Mouse (Mus musculus) liver, embryonic 11.5 days (tissue): ENCODE measurements around the gene Sgms2. TPM values are rescaled to one million over a fixed set of nuclear protein-coding genes. Genes with fewer than 3 reads are reported as not detected.

Source experiments
- ATAC-seq: fragments of 200-750 bp; cut with Nextera tagmentation; replicated peaks from 2 replicates; pipeline ENCODE4 v1.8.0; 2017; ENCODE audit warnings: moderate number of reproducible peaks, mild to moderate bottlenecking, moderate TSS enrichment, moderate library complexity; ENCODE audit not compliant: low FRiP score
- DNase-seq: peaks from one replicate; pipeline ENCODE4 v3.0.0-alpha.2; 2017; ENCODE audit warnings: low spot score
- H3K27ac ChIP-seq: fragments of 300-500 bp; sonication (generic); 2 replicates; pipeline ENCODE4 v1.5.1; 2014; ENCODE audit warnings: mild to moderate bottlenecking, low read depth, low read length, control low read depth
- H3K27me3 ChIP-seq: fragments of 300-500 bp; sonication (generic); replicated peaks from 2 replicates; pipeline ENCODE4 v1.6.1; 2014; ENCODE audit warnings: low read length, mixed read lengths; ENCODE audit not compliant: control insufficient read depth, insufficient read depth
- H3K36me3 ChIP-seq: fragments of 300-500 bp; sonication (generic); 2 replicates; pipeline ENCODE4 v1.6.1; 2014; ENCODE audit warnings: mild to moderate bottlenecking, low read length, moderate library complexity, mixed read lengths; ENCODE audit not compliant: control insufficient read depth, insufficient read depth
- H3K4me1 ChIP-seq: fragments of 300-500 bp; sonication (generic); replicated peaks from 2 replicates; pipeline ENCODE4 v1.6.1; 2014; ENCODE audit warnings: low read length, mixed read lengths; ENCODE audit not compliant: control insufficient read depth, insufficient read depth
- H3K4me2 ChIP-seq: fragments of 300-500 bp; sonication (generic); 2 replicates; pipeline ENCODE4 v1.6.1; 2014; ENCODE audit warnings: mild to moderate bottlenecking, control low read depth, moderate library complexity
- H3K4me3 ChIP-seq: fragments of 300-500 bp; sonication (generic); 2 replicates; pipeline ENCODE4 v1.5.1; 2014; ENCODE audit warnings: low read depth, low read length, control low read depth
- H3K9ac ChIP-seq: fragments of 300-500 bp; sonication (generic); 2 replicates; pipeline ENCODE4 v1.6.1; 2014; ENCODE audit warnings: low read depth, low read length, control low read depth
- H3K9me3 ChIP-seq: fragments of 300-500 bp; sonication (generic); 2 replicates; pipeline ENCODE4 v1.6.1; 2016; ENCODE audit warnings: low read length, inconsistent platforms, mixed read lengths; ENCODE audit not compliant: control insufficient read depth
- WGBS: fragments of 180-500 bp; shearing (Covaris S2); extraction: QIAGEN DNeasy Blood & Tissue Kit; methylation state at CpG from one replicate; pipeline ENCODE4 v1.1.7; 2014; 5-methylcytosine and 5-hydroxymethylcytosine counted together
- polyA plus RNA-seq: library from polyadenylated mRNA; unstranded; fragments of >200 nt; fragmentation: Nextera tagmentation; extraction: Ambion mirVana; gene quantifications from 2 replicates; pipeline ENCODE4 v1.2.1, GENCODE M21; 2014

Gene Sgms2
- polyA plus RNA-seq, 1 experiment from 2014 or later = 3.6 TPM

DNA sequence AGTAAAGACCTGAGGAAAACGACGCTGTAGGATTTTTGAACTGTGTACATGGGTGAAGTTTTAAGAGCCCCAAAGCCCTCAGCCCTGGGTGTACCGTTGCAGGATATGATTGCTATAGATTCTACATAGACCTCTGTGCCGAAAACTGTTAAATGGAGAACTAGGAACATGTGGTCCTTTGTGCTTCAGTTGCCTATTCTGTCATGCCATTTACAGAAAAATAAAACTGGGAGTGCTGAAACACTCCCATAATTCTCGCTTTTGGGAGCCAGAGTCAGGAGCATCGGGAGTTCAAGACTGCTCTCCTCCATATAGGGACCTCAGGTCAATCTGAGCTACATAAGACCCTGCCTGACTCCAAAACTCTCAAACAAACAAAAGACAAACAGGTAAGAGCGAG lies 769 bp upstream of the Sgms2 start:
- ATAC-seq (no peak), DNase-seq (no peak)
- 84% methylated on average over 7 of the region's 7 CpGs for WGBS
- no peak overlapping the region for H3K27ac ChIP-seq
- H3K4me3 ChIP-seq = no peak overlapping the region
- H3K27me3 ChIP-seq = peaks cover 50% of the 10 kb centered on the region
- no peak overlapping the region for H3K4me2 ChIP-seq
- no peaks in the 10 kb centered on the region for H3K36me3 ChIP-seq
- no peak overlapping the region for H3K9ac ChIP-seq
- H3K9me3 ChIP-seq = no peaks in the 10 kb centered on the region
- no peaks in the 10 kb centered on the region; the same call in 1 of the 2 replicates for H3K4me1 ChIP-seq

DNA sequence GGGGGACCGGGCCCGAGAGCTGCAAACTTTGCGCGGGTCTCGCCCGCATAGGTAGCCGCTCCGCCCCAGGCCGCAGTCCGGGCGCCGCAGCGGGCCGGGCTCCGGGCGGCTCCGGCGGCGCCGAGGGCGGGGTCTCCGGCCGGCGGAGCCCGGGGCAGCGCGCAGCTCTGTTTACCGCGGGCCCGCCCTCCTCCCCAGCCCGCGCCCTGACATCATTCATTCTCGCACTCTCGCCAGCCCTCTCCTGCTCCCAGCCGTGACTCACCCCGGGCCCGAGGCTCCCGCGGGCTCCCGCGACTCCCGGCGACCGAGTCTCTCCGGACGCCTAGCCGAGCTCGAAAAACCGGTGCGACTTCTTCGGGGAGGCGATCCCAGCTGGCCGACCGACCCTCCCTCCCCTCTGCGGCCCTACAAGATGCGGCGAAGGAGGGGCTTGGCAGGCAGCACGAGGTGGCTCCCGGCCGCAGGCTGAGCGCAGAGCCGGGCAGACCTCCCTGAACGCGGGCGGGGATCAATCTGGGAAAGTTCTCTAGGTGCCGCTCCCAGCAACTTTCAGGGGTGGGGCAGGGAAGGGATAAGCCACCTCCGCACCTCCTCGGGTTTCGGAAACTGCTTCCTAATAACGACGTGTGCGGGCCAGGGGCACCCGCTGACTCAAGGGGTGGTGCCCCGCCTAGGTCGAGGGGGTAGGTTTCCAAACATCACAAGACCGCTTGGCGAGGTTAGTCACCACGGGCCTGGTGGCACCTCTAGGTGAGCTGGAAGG lies 885 bp downstream of the Sgms2 start:
- Histone ChIP-seq H3K4me3 (peak overlapping the region; percentile 62), H3K4me1 (no peaks in the 10 kb centered on the region; the same call in 1 of the 2 replicates), H3K9me3 (no peaks in the 10 kb centered on the region), H3K9ac (peak overlapping the region; percentile 46), H3K27ac (peak overlapping the region; percentile 70; the same call in 1 of the 2 replicates), H3K36me3 (no peaks in the 10 kb centered on the region), H3K4me2 (peak overlapping the region; percentile 70), H3K27me3 (peaks cover 50% of the 10 kb centered on the region)
- peak; percentile 70 for DNase-seq
- ATAC-seq = peak; percentile 85
- WGBS = under 1% methylated on average over 54 of the region's 78 CpGs

DNA sequence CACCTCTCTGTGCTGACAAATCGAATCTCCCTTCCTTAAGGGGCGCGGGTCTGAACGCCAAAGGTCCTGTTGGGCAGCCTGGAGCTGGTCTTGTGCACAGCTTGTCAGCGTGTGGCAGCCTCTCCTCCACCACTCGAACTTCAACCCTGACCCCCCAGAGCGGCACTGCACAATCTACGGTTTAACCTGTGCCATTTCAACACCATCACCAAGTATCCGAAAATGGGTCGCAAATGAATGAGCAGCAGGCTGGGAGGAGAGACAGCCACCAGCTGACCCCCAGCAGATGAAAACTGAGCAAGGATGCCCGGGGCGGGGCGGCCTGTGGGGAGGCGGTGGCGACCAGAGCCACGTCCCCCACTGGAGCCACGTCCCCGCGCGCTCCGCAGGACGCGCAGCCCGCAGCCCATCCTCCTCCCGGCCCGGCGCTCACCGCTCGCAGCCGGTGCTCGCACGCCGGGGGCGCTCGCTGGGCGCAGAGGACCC lies 1.5 kb downstream of the Sgms2 start:
- Histone ChIP-seq H3K36me3 (no peaks in the 10 kb centered on the region), H3K27me3 (peaks cover 50% of the 10 kb centered on the region), H3K4me2 (peak overlapping the region; percentile 70), H3K4me1 (no peaks in the 10 kb centered on the region; the same call in 1 of the 2 replicates), H3K4me3 (peak overlapping the region; percentile 62), H3K27ac (peak overlapping the region; percentile 70; the same call in 1 of the 2 replicates), H3K9ac (peak overlapping the region; percentile 46), H3K9me3 (no peaks in the 10 kb centered on the region)
- DNase-seq (peak; percentile 55), ATAC-seq (peak; percentile 59)
- WGBS = 0% methylated on average over 23 of the region's 36 CpGs

DNA sequence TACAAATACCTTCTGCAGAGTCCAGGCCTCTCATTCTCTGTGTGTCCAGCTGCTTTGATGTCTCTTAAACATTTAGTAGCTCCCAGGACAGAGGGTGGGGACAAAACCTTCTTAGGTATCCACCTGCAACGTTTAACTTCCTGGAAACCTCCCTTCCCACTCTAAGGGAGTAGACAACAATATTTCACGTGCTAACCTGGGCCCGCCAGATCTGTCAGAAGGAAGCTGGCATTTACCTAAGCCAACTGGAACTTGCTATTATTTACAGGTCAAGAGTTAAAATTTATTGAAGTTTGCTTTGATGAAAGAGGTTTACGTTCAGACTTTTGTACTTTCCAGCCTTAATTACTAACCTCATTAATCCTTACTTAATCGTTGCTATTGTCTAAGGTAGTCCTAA lies 2.2 kb downstream of the Sgms2 start:
- WGBS = 31% methylated on average over 5 of the region's 5 CpGs
- H3K9ac ChIP-seq = no peak overlapping the region
- ATAC-seq (no peak), DNase-seq (no peak)
- peak overlapping the region; percentile 62; the same call in 1 of the 2 replicates for H3K4me3 ChIP-seq
- H3K4me2 ChIP-seq = peak overlapping the region; percentile 70
- no peak overlapping the region for H3K27ac ChIP-seq
- H3K9me3 ChIP-seq = no peaks in the 10 kb centered on the region
- no peaks in the 10 kb centered on the region for H3K36me3 ChIP-seq
- no peaks in the 10 kb centered on the region; the same call in 1 of the 2 replicates for H3K4me1 ChIP-seq
- peaks cover 48% of the 10 kb centered on the region for H3K27me3 ChIP-seq

DNA sequence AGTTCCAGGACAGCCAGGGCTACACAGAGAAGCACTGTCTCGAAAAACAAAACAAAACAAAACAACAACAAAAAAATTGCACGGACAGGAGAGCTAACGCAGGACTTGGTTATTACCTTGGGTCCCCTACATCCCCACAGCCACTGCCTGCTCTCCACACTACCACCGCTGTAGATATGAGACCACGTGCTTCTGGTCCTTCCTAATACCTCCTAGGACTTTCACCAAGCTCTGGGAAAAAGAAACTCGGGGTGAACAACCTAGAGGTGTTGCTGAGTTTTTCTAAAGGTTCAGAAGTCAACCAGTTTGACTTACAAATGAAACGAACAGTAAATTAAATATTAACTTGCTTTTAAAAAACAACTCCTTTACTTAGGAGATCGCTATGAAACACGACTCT lies 2.8 kb downstream of the Sgms2 start:
- no peak overlapping the region for H3K4me3 ChIP-seq
- H3K4me2 ChIP-seq = no peak overlapping the region
- no peak overlapping the region for H3K27ac ChIP-seq
- H3K4me1 ChIP-seq = no peaks in the 10 kb centered on the region; the same call in 1 of the 2 replicates
- no peaks in the 10 kb centered on the region for H3K9me3 ChIP-seq
- no peak for DNase-seq
- no peaks in the 10 kb centered on the region for H3K36me3 ChIP-seq
- WGBS = 52% methylated on average over 9 of the region's 9 CpGs
- peaks cover 46% of the 10 kb centered on the region for H3K27me3 ChIP-seq
- no peak for ATAC-seq
- H3K9ac ChIP-seq = no peak overlapping the region

DNA sequence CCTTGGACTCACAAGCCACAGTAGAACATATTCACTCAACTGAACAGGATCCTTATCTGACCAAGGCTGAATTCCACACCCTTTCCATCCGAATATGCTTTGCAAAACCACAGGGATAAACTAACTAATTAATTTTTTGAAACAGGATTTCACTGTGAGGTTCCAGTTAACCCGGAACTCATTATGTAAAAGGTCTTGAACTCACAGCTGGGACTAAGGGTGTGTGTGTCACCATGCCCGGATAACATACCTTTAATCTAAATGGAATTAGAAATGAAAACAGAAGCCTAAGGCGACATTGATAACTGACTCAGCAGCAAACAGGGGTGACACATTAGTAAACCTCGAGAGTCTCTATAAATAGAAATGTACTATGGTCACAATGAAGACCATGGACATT lies 5.8 kb downstream of the Sgms2 start:
- ATAC-seq (no peak), DNase-seq (no peak)
- H3K4me1 ChIP-seq = no peaks in the 10 kb centered on the region; the same call in 1 of the 2 replicates
- peaks cover 23% of the 10 kb centered on the region for H3K27me3 ChIP-seq
- H3K4me3 ChIP-seq = no peak overlapping the region
- no peak overlapping the region for H3K9ac ChIP-seq
- no peak overlapping the region for H3K4me2 ChIP-seq
- no peaks in the 10 kb centered on the region for H3K36me3 ChIP-seq
- H3K27ac ChIP-seq = no peak overlapping the region
- 61% methylated on average over 5 of the region's 5 CpGs for WGBS
- no peaks in the 10 kb centered on the region for H3K9me3 ChIP-seq

DNA sequence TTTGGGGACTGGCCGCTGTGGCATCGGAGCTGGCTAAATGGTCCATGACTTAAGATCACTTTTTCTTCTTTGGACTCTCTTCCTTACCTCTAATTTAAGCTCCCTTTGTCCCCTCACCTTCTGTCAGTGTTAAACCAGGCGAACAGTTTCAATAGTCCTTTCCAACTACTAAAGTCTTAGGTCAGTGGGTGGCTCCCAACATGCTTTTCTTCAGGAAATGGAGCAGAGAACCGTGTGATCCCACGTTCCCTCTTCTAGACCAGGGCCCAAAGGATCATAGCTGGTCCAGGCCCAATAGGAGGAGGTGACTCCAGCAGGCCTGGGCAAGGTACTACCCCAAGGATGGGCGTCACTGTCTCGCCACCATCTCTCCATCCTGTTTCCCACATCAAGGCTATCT lies 7.6 kb downstream of the Sgms2 start:
- ATAC-seq = no peak
- H3K36me3 ChIP-seq = no peaks in the 10 kb centered on the region
- H3K4me2 ChIP-seq = no peak overlapping the region
- H3K27ac ChIP-seq = no peak overlapping the region
- peaks cover 7% of the 10 kb centered on the region; the same call in 1 of the 2 replicates for H3K27me3 ChIP-seq
- no peak for DNase-seq
- 84% methylated on average over 7 of the region's 7 CpGs for WGBS
- H3K4me1 ChIP-seq = no peaks in the 10 kb centered on the region
- no peak overlapping the region for H3K4me3 ChIP-seq
- no peak overlapping the region for H3K9ac ChIP-seq
- H3K9me3 ChIP-seq = no peaks in the 10 kb centered on the region

DNA sequence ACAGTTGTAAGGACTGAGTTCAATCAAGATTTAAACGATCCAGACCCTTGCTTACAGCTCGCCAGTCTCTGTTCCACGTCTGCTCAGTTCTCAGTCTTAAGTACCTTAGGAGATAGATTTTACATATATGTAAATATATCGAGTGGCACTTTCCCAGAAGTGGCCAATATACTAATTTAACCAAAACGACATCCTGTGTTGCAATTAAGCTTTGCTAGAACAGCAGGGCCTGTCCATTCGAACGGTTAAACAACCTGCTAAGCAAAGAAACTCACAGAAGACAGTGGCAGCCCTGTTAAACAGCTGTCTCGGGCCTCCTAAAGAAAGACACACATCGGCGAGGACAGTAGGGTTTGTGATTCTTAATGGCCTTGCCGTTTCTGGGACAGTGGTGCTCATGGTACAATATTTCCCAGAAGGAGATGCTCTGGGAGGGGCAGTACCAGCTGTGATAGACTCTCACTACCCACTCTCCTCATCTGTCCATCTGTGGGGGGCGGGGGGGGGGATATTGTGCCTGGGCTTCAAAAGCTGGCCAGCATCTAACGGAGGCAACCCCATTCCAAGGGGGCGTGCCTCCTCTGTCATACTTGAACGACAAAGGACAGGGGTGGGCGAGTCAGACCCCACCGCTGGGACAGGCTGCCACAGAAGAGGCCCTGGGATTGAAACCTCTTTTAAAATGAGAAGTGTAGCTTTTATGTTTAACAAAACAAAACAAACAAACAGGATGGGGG lies 9.1 kb downstream of the Sgms2 start:
- DNase-seq (no peak), ATAC-seq (no peak)
- no peaks in the 10 kb centered on the region for H3K36me3 ChIP-seq
- H3K27me3 ChIP-seq = no peaks in the 10 kb centered on the region
- no peak overlapping the region for H3K27ac ChIP-seq
- no peak overlapping the region for H3K4me2 ChIP-seq
- H3K4me3 ChIP-seq = no peak overlapping the region
- H3K9me3 ChIP-seq = no peaks in the 10 kb centered on the region
- H3K4me1 ChIP-seq = no peaks in the 10 kb centered on the region
- 79% methylated on average over 17 of the region's 17 CpGs for WGBS
- no peak overlapping the region for H3K9ac ChIP-seq
